Mouse (Mus musculus): ENCODE data around the gene Iqgap1. TPM values are rescaled to one million over a fixed set of nuclear protein-coding genes. Genes with fewer than 3 reads are reported as not detected.

The Iqgap1 gene
- polyA plus RNA-seq, 1 experiment from 2014 or later, result 95.3 TPM

GRCm38 (mm10) chr7:80828146-80828860 lies 2.5 kb upstream of the Iqgap1 start:
- 75% methylated on average over 18 of the region's 18 CpGs for WGBS
- no peaks in the 10 kb centered on the region for H3K36me3 ChIP-seq

GRCm38 (mm10) chr7:80823875-80824682 lies 1.7 kb downstream of the Iqgap1 start:
- ATAC-seq (replicated peaks; ENCODE audit: low FRiP score), result peak; percentile 69
- Histone ChIP-seq H3K36me3 (no peaks in the 10 kb centered on the region), H3K4me1 (peaks cover 53% of the 10 kb centered on the region), H3K9ac (no peak overlapping the region), H3K4me2 (0 out of 2 replicates have a peak overlapping the region, but pooled peaks have one; percentile 14), H3K27me3 (no peaks in the 10 kb centered on the region), H3K4me3 (replicated peaks) (no peak overlapping the region), H3K9me3 (replicated peaks) (no peaks in the 10 kb centered on the region), H3K27ac (peak overlapping the region; percentile 91)
- WGBS, result 14% methylated on average over 11 of the region's 11 CpGs

More at GRCm38 (mm10) chr7:80828146-80828860, 2.5 kb upstream of the Iqgap1 start:
- peaks cover 45% of the 10 kb centered on the region for H3K4me1 ChIP-seq
- no peak overlapping the region for H3K9ac ChIP-seq
- H3K9me3 ChIP-seq (replicated peaks), result no peaks in the 10 kb centered on the region
- H3K4me3 ChIP-seq (replicated peaks), result no peak overlapping the region
- no peak for ATAC-seq (replicated peaks; ENCODE audit: low FRiP score)
- no peaks in the 10 kb centered on the region for H3K27me3 ChIP-seq
- H3K27ac ChIP-seq, result no peak overlapping the region
- no peak overlapping the region for H3K4me2 ChIP-seq

DNA sequence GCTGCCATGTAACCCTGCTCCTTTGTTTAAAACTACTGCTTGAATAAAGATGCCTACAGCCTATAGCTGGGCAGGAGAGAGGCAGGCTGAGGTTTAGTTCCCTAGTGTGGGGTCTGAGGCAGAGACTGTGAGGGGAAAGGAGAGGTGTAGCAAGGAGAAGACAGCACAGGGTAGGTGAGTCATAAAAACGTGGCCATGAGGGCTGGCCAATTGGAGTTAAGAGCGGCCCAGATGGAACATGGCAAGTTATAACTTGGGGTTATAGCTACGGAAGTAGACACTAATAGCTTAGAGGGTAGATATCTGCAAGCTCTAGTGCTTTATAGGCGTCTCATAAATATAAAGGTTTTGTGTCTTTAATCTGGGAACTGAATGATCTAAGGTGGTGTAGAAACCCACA lies 2.5 kb downstream of the Iqgap1 start:
- Histone ChIP-seq H3K9me3 (replicated peaks) (no peaks in the 10 kb centered on the region), H3K4me2 (no peak overlapping the region), H3K4me1 (peaks cover 49% of the 10 kb centered on the region), H3K36me3 (no peaks in the 10 kb centered on the region), H3K9ac (no peak overlapping the region), H3K27me3 (no peaks in the 10 kb centered on the region), H3K4me3 (replicated peaks) (no peak overlapping the region), H3K27ac (peak overlapping the region; percentile 91)
- no peak for ATAC-seq (replicated peaks; ENCODE audit: low FRiP score)
- 61% methylated on average over 4 of the region's 4 CpGs for WGBS

DNA sequence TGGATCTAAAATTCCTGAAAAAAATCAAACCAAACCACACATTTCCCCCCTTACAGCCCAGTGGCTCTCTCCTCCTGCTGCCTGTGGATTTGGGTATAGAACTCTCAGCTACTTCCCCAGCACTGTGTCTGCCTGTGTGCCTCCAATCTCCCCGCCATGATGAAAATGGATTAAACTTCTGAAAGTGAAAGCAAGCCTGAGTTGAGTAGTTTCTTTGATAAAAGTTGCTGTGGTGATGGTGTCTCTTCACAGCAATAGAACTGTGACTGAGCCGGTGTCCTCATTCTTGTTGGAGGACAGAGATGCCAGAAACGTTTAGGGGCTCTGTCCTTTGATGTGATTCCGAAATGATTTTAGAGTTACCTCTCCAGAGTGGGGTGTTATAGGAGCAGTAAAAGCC lies 4.9 kb downstream of the Iqgap1 start:
- H3K4me3 ChIP-seq (replicated peaks), result no peak overlapping the region
- H3K27me3 ChIP-seq, result no peaks in the 10 kb centered on the region
- H3K4me1 ChIP-seq, result peaks cover 47% of the 10 kb centered on the region
- H3K4me2 ChIP-seq, result no peak overlapping the region
- H3K9me3 ChIP-seq (replicated peaks), result no peaks in the 10 kb centered on the region
- H3K36me3 ChIP-seq, result no peaks in the 10 kb centered on the region
- WGBS, result 55% methylated on average over 4 of the region's 4 CpGs
- H3K9ac ChIP-seq, result no peak overlapping the region
- no peak for ATAC-seq (replicated peaks; ENCODE audit: low FRiP score)
- no peak overlapping the region for H3K27ac ChIP-seq

- H3K27me3 ChIP-seq, result no peaks in the 10 kb centered on the region
- 59% methylated on average over 5 of the region's 5 CpGs for WGBS
- no peak overlapping the region for H3K4me2 ChIP-seq
- no peak for ATAC-seq (replicated peaks; ENCODE audit: low FRiP score)
- no peak overlapping the region for H3K27ac ChIP-seq
- no peak overlapping the region for H3K9ac ChIP-seq
- no peaks in the 10 kb centered on the region for H3K36me3 ChIP-seq
- peaks cover 15% of the 10 kb centered on the region for H3K4me1 ChIP-seq
- no peak overlapping the region for H3K4me3 ChIP-seq (replicated peaks)
- no peaks in the 10 kb centered on the region for H3K9me3 ChIP-seq (replicated peaks)
Measured at GRCm38 (mm10) chr7:80816641-80817040, 9.1 kb downstream of the Iqgap1 start.

DNA sequence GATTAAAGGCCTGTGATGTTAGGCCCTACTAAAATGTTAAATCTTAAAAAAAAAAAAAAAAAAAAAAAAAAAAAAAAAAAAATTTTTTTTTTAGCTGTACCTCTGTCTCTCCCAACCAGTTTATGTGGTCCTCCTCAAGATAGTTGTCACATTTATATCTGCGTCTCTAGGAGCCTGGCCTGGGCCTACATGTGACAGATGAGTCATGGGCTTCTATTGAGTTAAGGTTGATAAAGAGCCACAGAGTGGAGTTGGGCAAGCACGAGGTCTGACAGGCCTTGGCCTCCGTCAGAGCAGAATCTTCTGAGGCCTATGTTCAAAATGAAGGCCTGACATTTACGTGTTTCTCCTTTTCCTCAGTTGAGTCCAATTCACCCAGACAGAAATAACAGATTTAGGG lies 12.4 kb downstream of the Iqgap1 start:
- 89% methylated on average over 4 of the region's 4 CpGs for WGBS

DNA sequence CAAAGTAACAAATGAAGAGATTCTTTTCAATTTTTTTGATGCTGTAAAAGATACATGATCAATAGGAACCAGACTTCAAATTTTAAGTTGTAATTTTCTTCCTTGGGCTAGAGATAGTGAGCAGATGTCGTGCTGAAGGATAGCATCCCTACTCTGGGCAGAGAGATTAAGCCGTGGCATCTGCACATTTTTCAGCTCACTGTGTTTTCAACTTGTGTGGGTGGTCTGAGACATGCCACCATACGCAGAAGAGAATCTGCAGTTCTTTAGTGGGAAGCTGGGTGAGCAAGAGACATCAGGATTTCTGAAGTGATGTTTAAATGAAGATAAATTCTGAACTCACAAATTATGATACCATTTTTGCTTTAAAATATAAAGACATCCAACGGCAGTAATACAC lies 19.4 kb downstream of the Iqgap1 start:
- WGBS, result 77% methylated on average over 4 of the region's 4 CpGs
- H3K9ac ChIP-seq, result no peak overlapping the region

More for the DNA sequence above, 12.4 kb downstream of the Iqgap1 start:
- no peak overlapping the region for H3K27ac ChIP-seq
- no peaks in the 10 kb centered on the region for H3K9me3 ChIP-seq (replicated peaks)
- no peak overlapping the region for H3K9ac ChIP-seq
- 0 out of 2 replicates have a peak, but pooled peaks cover 3% of the 10 kb centered on the region for H3K4me1 ChIP-seq
- no peak overlapping the region for H3K4me3 ChIP-seq (replicated peaks)
- ATAC-seq (replicated peaks; ENCODE audit: low FRiP score), result no peak
- H3K4me2 ChIP-seq, result no peak overlapping the region
- H3K27me3 ChIP-seq, result no peaks in the 10 kb centered on the region
- H3K36me3 ChIP-seq, result no peaks in the 10 kb centered on the region

DNA sequence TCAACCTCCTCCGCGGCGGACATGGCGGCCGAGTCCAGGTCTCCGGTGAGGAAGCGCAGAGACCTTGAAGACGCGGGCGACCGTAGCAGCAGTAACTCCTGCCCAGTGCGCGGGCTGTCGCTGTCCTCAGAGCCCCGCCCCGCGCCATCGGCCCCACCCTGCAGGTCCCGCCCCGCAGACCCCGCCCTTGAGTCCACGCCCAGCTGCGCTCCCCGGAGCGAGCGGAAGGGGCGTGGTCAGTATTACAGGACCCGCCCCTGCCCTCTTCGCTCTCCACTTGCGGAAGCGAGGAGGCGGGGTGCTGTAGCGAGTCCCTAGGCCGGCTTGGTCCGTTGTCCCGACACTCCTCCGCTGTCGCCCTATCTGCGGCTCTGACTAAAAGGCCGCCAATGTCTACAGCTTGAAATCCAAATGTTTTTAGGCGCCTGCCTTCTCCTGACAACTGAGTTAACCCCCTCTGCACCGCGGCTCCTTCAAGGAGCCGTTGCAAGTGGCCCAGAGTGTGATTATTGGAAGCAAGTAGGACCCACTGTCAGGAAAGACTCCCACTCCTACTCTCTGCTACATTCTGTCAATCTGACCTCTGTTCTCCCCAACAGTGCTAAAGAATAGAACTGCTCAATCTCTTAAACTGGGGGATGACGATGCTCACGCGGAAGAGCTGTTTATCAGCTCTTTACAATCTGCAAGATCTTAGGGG lies 22.5 kb downstream of the Iqgap1 start:
- Histone ChIP-seq H3K4me3 (replicated peaks) (peak overlapping the region; percentile 95), H3K27ac (peak overlapping the region; percentile 95), H3K4me2 (peak overlapping the region; percentile 67), H3K36me3 (peaks cover 16% of the 10 kb centered on the region), H3K4me1 (peaks cover 25% of the 10 kb centered on the region), H3K9ac (peak overlapping the region; percentile 89), H3K27me3 (no peaks in the 10 kb centered on the region), H3K9me3 (replicated peaks) (no peaks in the 10 kb centered on the region)
- peak; percentile 97 for ATAC-seq (replicated peaks; ENCODE audit: low FRiP score)
- 2% methylated on average over 47 of the region's 47 CpGs for WGBS

More for the DNA sequence above, 19.4 kb downstream of the Iqgap1 start:
- Histone ChIP-seq H3K36me3 (no peaks in the 10 kb centered on the region), H3K4me1 (peaks cover 13% of the 10 kb centered on the region), H3K9me3 (replicated peaks) (no peaks in the 10 kb centered on the region), H3K4me2 (no peak overlapping the region), H3K4me3 (replicated peaks) (no peak overlapping the region), H3K27me3 (no peaks in the 10 kb centered on the region), H3K27ac (no peak overlapping the region)
- no peak for ATAC-seq (replicated peaks; ENCODE audit: low FRiP score)

GRCm38 (mm10) chr7:80802412-80803160 lies 23.2 kb downstream of the Iqgap1 start:
- H3K4me3 ChIP-seq (replicated peaks), result peak overlapping the region; percentile 95
- peak overlapping the region; percentile 95 for H3K27ac ChIP-seq
- WGBS, result under 1% methylated on average over 37 of the region's 37 CpGs
- H3K36me3 ChIP-seq, result peaks cover 24% of the 10 kb centered on the region
- H3K9me3 ChIP-seq (replicated peaks), result no peaks in the 10 kb centered on the region
- peaks cover 27% of the 10 kb centered on the region for H3K4me1 ChIP-seq
- peak overlapping the region; percentile 67 for H3K4me2 ChIP-seq
- peak overlapping the region; percentile 89 for H3K9ac ChIP-seq
- H3K27me3 ChIP-seq, result no peaks in the 10 kb centered on the region
- peak; percentile 87 for ATAC-seq (replicated peaks; ENCODE audit: low FRiP score)

DNA sequence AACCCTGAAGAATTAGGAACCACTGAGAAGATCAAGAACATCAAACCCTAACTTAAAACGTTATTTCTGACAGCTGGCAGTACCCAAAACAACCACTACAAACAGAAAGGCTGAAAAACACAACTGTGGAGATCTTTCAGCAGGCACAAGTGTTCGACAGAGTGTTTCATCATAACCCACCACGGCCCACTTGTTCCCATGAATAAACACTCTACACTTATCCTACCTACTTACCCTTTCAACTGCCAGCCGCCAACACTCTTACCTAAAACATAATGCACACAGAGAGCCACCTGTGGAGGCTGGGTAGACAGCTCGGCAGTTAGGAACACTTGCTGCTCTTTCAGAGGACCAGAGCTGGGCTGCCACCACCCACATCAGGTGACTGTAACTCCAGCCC lies 26.5 kb downstream of the Iqgap1 start:
- Histone ChIP-seq H3K27me3 (no peaks in the 10 kb centered on the region), H3K4me1 (peaks cover 43% of the 10 kb centered on the region), H3K9me3 (replicated peaks) (no peaks in the 10 kb centered on the region), H3K4me2 (no peak overlapping the region), H3K9ac (no peak overlapping the region), H3K36me3 (peaks cover 52% of the 10 kb centered on the region), H3K27ac (no peak overlapping the region), H3K4me3 (replicated peaks) (no peak overlapping the region)
- no peak for ATAC-seq (replicated peaks; ENCODE audit: low FRiP score)
- WGBS, result 85% methylated on average over 5 of the region's 5 CpGs

- Histone ChIP-seq H3K27ac (0 out of 2 replicates have a peak overlapping the region, but pooled peaks have one; percentile 32), H3K9me3 (replicated peaks) (no peaks in the 10 kb centered on the region), H3K27me3 (no peaks in the 10 kb centered on the region), H3K4me2 (no peak overlapping the region), H3K36me3 (peaks cover 66% of the 10 kb centered on the region), H3K4me1 (peaks cover 45% of the 10 kb centered on the region), H3K9ac (no peak overlapping the region), H3K4me3 (replicated peaks) (no peak overlapping the region)
- 72% methylated on average over 15 of the region's 15 CpGs for WGBS
- ATAC-seq (replicated peaks; ENCODE audit: low FRiP score), result no peak
Measured at GRCm38 (mm10) chr7:80796805-80797567, 28.8 kb downstream of the Iqgap1 start.
